Comparison of ENCODE assay signal across 9 mouse cellular contexts in genomic region chr9:67572790-67573682, GRCm38 (mm10). TPM values are rescaled to one million over a fixed set of nuclear protein-coding genes. Genes with fewer than 3 reads are reported as not detected.
DNase-seq lines count a peak whose midpoint lies in the region; ATAC-seq and TF ChIP-seq lines count a peak whose summit lies in the region.
"Had no signal": no experiment of that assay in that cellular context is flagged by ENCODE, and none has a peak within 500 bp of the region (broad histone marks: within the 10 kb centered on the region; RNA-seq: fewer than 3 reads in every experiment).

No protein-coding gene starts in this region.

- TF ChIP-seq POLR2A in kidney, adult 2 months (IDR thresholded peaks at IDR 0.05; ENCODE audit: low read depth, low read length) = no peak

- H3K4me2 ChIP-seq in hindbrain, embryonic 11.5 days (replicated peaks; ENCODE audit: low read depth, low read length) = no peak overlapping the region
- H3K4me2 ChIP-seq in midbrain, embryonic 16.5 days (ENCODE audit: low read length) = peak overlapping the region; percentile 26
- no peak overlapping the region for H3K4me2 ChIP-seq in liver, embryonic 12.5 days

- peaks cover 5% of the 10 kb centered on the region for H3K4me1 ChIP-seq in kidney, adult 2 months (ENCODE audit: control insufficient read depth, insufficient read depth, low read length)
- H3K4me1 ChIP-seq in hindbrain, embryonic 11.5 days (replicated peaks; ENCODE audit: control insufficient read depth, insufficient read depth, low read length) = no peaks in the 10 kb centered on the region
- H3K4me1 ChIP-seq in midbrain, embryonic 16.5 days (ENCODE audit: control insufficient read depth, insufficient read depth, low read length) = peaks cover 21% of the 10 kb centered on the region
- 0 out of 2 replicates have a peak, but pooled peaks cover 4% of the 10 kb centered on the region for H3K4me1 ChIP-seq in liver, embryonic 12.5 days

- H3K27me3 ChIP-seq in kidney, adult 2 months (replicated peaks; ENCODE audit: control insufficient read depth, insufficient read depth, low read length) = no peaks in the 10 kb centered on the region
- H3K27me3 ChIP-seq in hindbrain, embryonic 11.5 days (ENCODE audit: control insufficient read depth, insufficient read depth, low read length) = no peaks in the 10 kb centered on the region
- no peaks in the 10 kb centered on the region for H3K27me3 ChIP-seq in midbrain, embryonic 16.5 days (ENCODE audit: control insufficient read depth, insufficient read depth, low read depth, low read length)
- H3K27me3 ChIP-seq in liver, embryonic 12.5 days (replicated peaks) = no peaks in the 10 kb centered on the region

- H3K27ac ChIP-seq in kidney, adult 2 months (ENCODE audit: insufficient read depth, low read depth, low read length) = no peak overlapping the region
- H3K27ac ChIP-seq in hindbrain, embryonic 11.5 days (ENCODE audit: low read depth, low read length) = 0 out of 2 replicates have a peak overlapping the region, but pooled peaks have one; percentile 27
- H3K27ac ChIP-seq in midbrain, embryonic 16.5 days (ENCODE audit: low read length) = peak overlapping the region; percentile 50; the same call in 1 of the 2 replicates
- H3K27ac ChIP-seq in liver, embryonic 12.5 days = no peak overlapping the region

- H3K9me3 ChIP-seq in hindbrain, embryonic 11.5 days (ENCODE audit: control insufficient read depth, low read length) = no peaks in the 10 kb centered on the region
- H3K9me3 ChIP-seq in midbrain, embryonic 16.5 days (replicated peaks; ENCODE audit: control insufficient read depth, low read length, poor library complexity, severe bottlenecking) = no peaks in the 10 kb centered on the region
- no peaks in the 10 kb centered on the region for H3K9me3 ChIP-seq in liver, embryonic 12.5 days (replicated peaks)
- H3K9me3 ChIP-seq: G1E had no signal

- 52% methylated on average over 10 of the region's 10 CpGs for WGBS in kidney, adult 2 months
- 38% methylated on average over 10 of the region's 10 CpGs for WGBS in hindbrain, embryonic 11.5 days
- 20% methylated on average over 10 of the region's 10 CpGs for WGBS in midbrain, embryonic 16.5 days
- 59% methylated on average over 10 of the region's 10 CpGs for WGBS in liver, embryonic 12.5 days (ENCODE audit: insufficient replicate concordance)

- peak; percentile 10 for DNase-seq in kidney, adult 2 months
- DNase-seq in kidney, adult 8-10 months = no peak
- DNase-seq in cerebellum, postnatal 14 days = peak; percentile 51 to 72
- peak; percentile 23 for DNase-seq in hindbrain, embryonic 11.5 days (ENCODE audit: low spot score)
- no peak for DNase-seq in adrenal gland, postnatal 25 days
- DNase-seq in adrenal gland, postnatal 14 days = no peak

- H3K4me3 ChIP-seq in kidney, adult 2 months (ENCODE audit: insufficient read depth, low read depth, low read length) = no peak overlapping the region
- H3K4me3 ChIP-seq in hindbrain, embryonic 11.5 days (ENCODE audit: low read depth, low read length) = no peak overlapping the region
- no peak overlapping the region for H3K4me3 ChIP-seq in midbrain, embryonic 16.5 days (ENCODE audit: low read depth, low read length)
- no peak overlapping the region for H3K4me3 ChIP-seq in liver, embryonic 12.5 days

- no peak for ATAC-seq in hindbrain, embryonic 11.5 days (ENCODE audit: low FRiP score)
- ATAC-seq in midbrain, embryonic 16.5 days = peak; percentile 66
- ATAC-seq in liver, embryonic 12.5 days = no peak

- TF ChIP-seq CTCF in kidney, adult 2 months (conservative IDR thresholded peaks at IDR 0.05; ENCODE audit: insufficient read depth, insufficient read length, low read depth, low read length) = no peak

- H3K36me3 ChIP-seq in kidney, adult 2 months (ENCODE audit: control insufficient read depth, insufficient read depth, low read length) = no peaks in the 10 kb centered on the region
- H3K36me3 ChIP-seq in hindbrain, embryonic 11.5 days (ENCODE audit: control insufficient read depth, insufficient read depth, low read length) = no peaks in the 10 kb centered on the region
- no peaks in the 10 kb centered on the region for H3K36me3 ChIP-seq in midbrain, embryonic 16.5 days (ENCODE audit: control insufficient read depth, insufficient read depth, low read length)
- H3K36me3 ChIP-seq in liver, embryonic 12.5 days = no peaks in the 10 kb centered on the region
- H3K36me3 ChIP-seq: G1E had no signal

- no peak overlapping the region for H3K9ac ChIP-seq in hindbrain, embryonic 11.5 days (ENCODE audit: low read depth, low read length)
- 0 out of 2 replicates have a peak overlapping the region, but pooled peaks have one; percentile 30 for H3K9ac ChIP-seq in midbrain, embryonic 16.5 days (ENCODE audit: low read depth, low read length)
- no peak overlapping the region for H3K9ac ChIP-seq in liver, embryonic 12.5 days

RNA-seq across cellular contexts. Expression of gene Tln2, which starts 13.5 kb away (rescaled TPM):
- 113 and 129 TPM in 2 replicates for polyA plus RNA-seq in kidney, adult 2 months (2012; rRNA removed)
- 15.9 and 22.6 TPM in 2 replicates for polyA plus RNA-seq in hindbrain, embryonic 11.5 days (2014; fragmentation: Nextera tagmentation; extraction: Ambion mirVana)
- 24.8 and 26.7 TPM in 2 replicates for polyA plus RNA-seq in midbrain, embryonic 16.5 days (2015; fragmentation: Nextera tagmentation; extraction: Ambion mirVana)
- 5.0 and 5.2 TPM in 2 replicates for polyA plus RNA-seq in liver, embryonic 12.5 days (2016; fragmentation: Nextera tagmentation; extraction: Ambion mirVana)
- 15.8 and 30.4 TPM in 2 replicates for total RNA-seq in adrenal gland, postnatal 25 days (2021)
- total RNA-seq in adrenal gland, postnatal 14 days (2021) = 24.6 and 27.1 TPM in 2 replicates

Comparison
In these comparisons a context has a peak if more than half of its experiments do, and no peak if none do; other contexts are left out.
1. DNase-seq: peak in kidney, adult 2 months (single experiment), cerebellum, postnatal 14 days (2 of 2) and hindbrain, embryonic 11.5 days (single experiment); none in kidney, adult 8-10 months (0 of 2), adrenal gland, postnatal 25 days (single experiment) and adrenal gland, postnatal 14 days (single experiment).
2. H3K27ac ChIP-seq: peak in hindbrain, embryonic 11.5 days (single experiment) and midbrain, embryonic 16.5 days (single experiment); none in kidney, adult 2 months (single experiment) and liver, embryonic 12.5 days (single experiment).